Mouse (Mus musculus) layer of hippocampus, adult 2 months (tissue): ENCODE measurements around the gene Abhd16a. TPM values are rescaled to one million over a fixed set of nuclear protein-coding genes. Genes with fewer than 3 reads are reported as not detected.

Source experiments
- DNase-seq, 2 experiments: peaks; one replicate each; pipeline ENCODE4 v3.0.0; 2022; ENCODE audit warnings: low spot score in 2 of 2
- H3K27ac ChIP-seq: fragments of 200-600 bp; 2 replicates; pipeline ENCODE4 v1.8.1; 2022
- H3K4me3 ChIP-seq: fragments of 200-600 bp; 2 replicates; pipeline ENCODE4 v1.8.1; 2022; ENCODE audit warnings: mild to moderate bottlenecking
- CTCF ChIP-seq: fragments of 200-600 bp; conservative IDR thresholded peaks from 2 replicates; pipeline ENCODE4 v1.8.1; 2022; ENCODE audit warnings: antibody characterized with exemption, mild to moderate bottlenecking, moderate library complexity
- long read RNA-seq, 2 experiments: library from polyadenylated mRNA; stranded (forward); transcript quantifications; one replicate each; pipeline ENCODE4 v2.0.0; 2021; ENCODE audit warnings: borderline mapping rate in 2 of 2
- total RNA-seq, 2 experiments: library from RNA; stranded (reverse); gene quantifications; 2 replicates each; pipeline ENCODE4 v1.2.3; 2021

The Abhd16a gene
- 100 to 1,000 TPM; 110 to 113 TPM for total RNA-seq
- long read RNA-seq, experiment 1, transcript Abhd16a-201 (20 exons, 1,945 nt) = major isoform, 78 of 134 reads
- long read RNA-seq, experiment 1, partial matches to known transcripts = 35 of 134 reads
- long read RNA-seq, experiment 1, other reads (novel, unspliced or antisense) = 21 of 134 reads
- long read RNA-seq, experiment 2, transcript Abhd16a-201 (20 exons, 1,945 nt) = major isoform, 111 of 173 reads
- long read RNA-seq, experiment 2, partial matches to known transcripts = 40 of 173 reads
- long read RNA-seq, experiment 2, other reads (novel, unspliced or antisense) = 22 of 173 reads

DNA sequence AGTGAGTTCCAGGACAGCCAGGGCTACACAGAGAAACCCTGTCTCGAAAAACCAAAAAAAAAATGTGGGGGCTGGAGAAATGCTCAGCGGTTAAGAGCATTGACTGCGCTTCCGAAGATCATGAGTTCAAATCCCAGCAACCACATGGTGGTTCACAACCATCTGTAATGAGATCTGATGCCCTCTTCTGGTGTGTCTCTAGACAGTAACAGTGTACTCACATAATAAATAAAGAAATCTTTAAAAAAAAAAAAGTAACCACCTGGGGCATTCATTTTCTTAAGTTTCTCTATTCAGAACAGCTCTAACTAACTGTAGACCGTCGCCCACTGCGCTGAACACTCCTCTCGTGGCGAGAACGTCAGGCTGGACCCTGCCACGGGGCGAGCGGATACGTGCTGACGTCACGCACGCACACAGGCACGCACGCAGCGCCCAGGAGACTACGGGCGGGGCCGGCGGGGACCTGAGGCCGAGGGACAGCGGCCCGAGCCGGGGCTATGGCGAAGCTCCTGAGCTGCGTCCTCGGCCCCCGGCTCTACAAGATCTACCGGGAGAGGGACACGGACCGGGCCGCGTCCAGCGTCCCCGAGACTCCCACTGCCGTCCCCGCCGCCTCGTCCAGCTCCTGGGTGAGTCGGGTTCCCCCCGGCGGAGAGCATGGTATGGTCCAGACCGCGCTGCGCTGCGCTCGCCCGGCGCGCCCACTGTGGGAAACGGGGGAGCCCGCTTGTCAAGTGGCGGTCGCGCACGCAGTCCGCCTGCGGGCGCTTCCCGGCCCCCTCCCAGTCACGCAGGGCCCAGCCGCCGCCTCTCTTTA, at the start of gene Abhd16a:
Gene Abhd16a, plus strand, starts transcription at position 439 of the 820 bp plus-strand sequence.
- H3K4me3 ChIP-seq = peak within 1 kb of the TSS; percentile 82
- TF ChIP-seq CTCF = peak; percentile 61
- peak within 1 kb of the TSS; percentile 100 for H3K27ac ChIP-seq
- peak; percentile 93 for DNase-seq

- TF ChIP-seq CTCF = no peak
- no peak overlapping the region for H3K27ac ChIP-seq
- DNase-seq = no peak
- H3K4me3 ChIP-seq = no peak overlapping the region
Observed at GRCm38 (mm10) chr17:35043794-35044193, 45.3 kb upstream of the Abhd16a start.

- H3K27ac ChIP-seq = no peak overlapping the region
- no peak overlapping the region for H3K4me3 ChIP-seq
- TF ChIP-seq CTCF = no peak
- DNase-seq = no peak
Observed at GRCm38 (mm10) chr17:35044904-35045806, 43.9 kb upstream of the Abhd16a start.

GRCm38 (mm10) chr17:35045807-35046680, 43.0 kb upstream of the Abhd16a start:
- TF ChIP-seq CTCF = no peak
- no peak for DNase-seq
- Histone ChIP-seq H3K27ac (0 out of 2 replicates have a peak overlapping the region, but pooled peaks have one; percentile 53), H3K4me3 (peak overlapping the region; percentile 54)

GRCm38 (mm10) chr17:35046681-35047455, 42.2 kb upstream of the Abhd16a start, which contains the start of gene Msh5:
Msh5 (minus strand) TSS chr17:35046745.
- H3K27ac ChIP-seq = peak within 1 kb of the TSS; percentile 53; the same call in 1 of the 2 replicates
- TF ChIP-seq CTCF = peak; percentile 19; the same call in 1 of the 2 replicates
- DNase-seq = peak; percentile 88 to 94

GRCm38 (mm10) chr17:35047688-35048087, 41.4 kb upstream of the Abhd16a start:
- Histone ChIP-seq H3K4me3 (no peak overlapping the region), H3K27ac (peak overlapping the region; percentile 53)
- no peak for DNase-seq
- no peak for TF ChIP-seq CTCF

More at GRCm38 (mm10) chr17:35046681-35047455, 42.2 kb upstream of the Abhd16a start, which contains the start of gene Msh5:
- peak within 1 kb of the TSS; percentile 54 for H3K4me3 ChIP-seq

- Histone ChIP-seq H3K27ac (peak overlapping the region; percentile 53), H3K4me3 (no peak overlapping the region)
- no peak for TF ChIP-seq CTCF
- DNase-seq = no peak
Observed at GRCm38 (mm10) chr17:35048149-35048931, 40.7 kb upstream of the Abhd16a start.

DNA sequence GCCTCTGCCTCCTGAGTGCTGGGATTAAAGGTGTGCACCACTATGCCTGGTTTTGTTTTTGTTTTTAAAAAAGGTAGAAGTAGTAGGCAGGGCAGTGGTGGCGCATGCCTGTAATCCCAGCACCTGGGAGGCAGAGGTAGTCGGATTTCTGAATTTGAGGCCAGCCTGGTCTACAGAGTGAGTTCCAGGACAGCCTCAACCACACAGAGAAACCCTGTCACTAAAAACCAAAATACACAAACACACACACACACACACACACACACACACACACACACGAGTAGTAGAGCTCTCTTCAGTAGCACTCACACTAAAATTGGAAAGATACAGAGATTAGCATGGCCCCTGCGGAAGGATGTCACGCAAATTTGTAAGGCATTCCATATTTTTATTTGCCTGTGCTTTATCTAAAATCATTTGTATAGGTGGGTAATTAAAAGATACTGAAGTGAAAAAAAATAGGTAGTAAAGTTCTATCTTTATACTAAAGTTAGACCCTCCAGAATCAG, 40.1 kb upstream of the Abhd16a start:
- no peak for TF ChIP-seq CTCF
- Histone ChIP-seq H3K4me3 (no peak overlapping the region), H3K27ac (no peak overlapping the region)
- no peak for DNase-seq

- peak within 1 kb of the TSS; percentile 87 for H3K27ac ChIP-seq
- peak; percentile 33 for TF ChIP-seq CTCF
- peak within 1 kb of the TSS; percentile 53 for H3K4me3 ChIP-seq
- DNase-seq = no peak
Observed at GRCm38 (mm10) chr17:35049561-35050016, 39.5 kb upstream of the Abhd16a start, which contains the start of gene Clic1. Clic1 (plus strand) TSS chr17:35049966.
